Mouse (Mus musculus) intestine, embryonic 14.5 days (tissue): Measurements from ENCODE around the gene Grik1. TPM values are rescaled to one million over a fixed set of nuclear protein-coding genes. Genes with fewer than 3 reads are reported as not detected.

Experiments used
- ATAC-seq: fragments of 200-750 bp; cut with Nextera tagmentation; replicated peaks from 2 replicates; pipeline ENCODE4 v1.8.0; 2017; ENCODE audit warnings: low read depth, moderate number of reproducible peaks, moderate TSS enrichment, moderate library complexity; ENCODE audit not compliant: low FRiP score, low TSS enrichment
- DNase-seq: peaks from one replicate; pipeline ENCODE4 v3.0.0-alpha.2; 2018; ENCODE audit warnings: low spot score
- H3K27ac ChIP-seq: fragments of 300-500 bp; sonication (generic); 2 replicates; pipeline ENCODE4 v1.5.1; 2014; ENCODE audit warnings: low read depth, mild to moderate bottlenecking, control low read depth
- H3K27me3 ChIP-seq: fragments of 300-500 bp; sonication (generic); replicated peaks from 2 replicates; pipeline ENCODE4 v1.6.1; 2014; ENCODE audit warnings: low read length, control low read depth; ENCODE audit not compliant: control insufficient read depth, insufficient read depth
- H3K36me3 ChIP-seq: fragments of 300-500 bp; sonication (generic); 2 replicates; pipeline ENCODE4 v1.6.1; 2014; ENCODE audit warnings: low read length, control low read depth; ENCODE audit not compliant: control insufficient read depth, insufficient read depth
- H3K4me1 ChIP-seq: fragments of 300-500 bp; sonication (generic); replicated peaks from 2 replicates; pipeline ENCODE4 v1.6.1; 2014; ENCODE audit warnings: low read length, control low read depth, mixed read lengths; ENCODE audit not compliant: control insufficient read depth, insufficient read depth
- H3K4me2 ChIP-seq: fragments of 300-500 bp; sonication (generic); 2 replicates; pipeline ENCODE4 v1.6.1; 2014; ENCODE audit warnings: low read length
- H3K4me3 ChIP-seq: fragments of 300-500 bp; sonication (generic); 2 replicates; pipeline ENCODE4 v1.5.1; 2014; ENCODE audit warnings: low read depth, low read length, control low read depth, mixed read lengths
- H3K9ac ChIP-seq: fragments of 300-500 bp; sonication (generic); 2 replicates; pipeline ENCODE4 v1.6.1; 2014; ENCODE audit warnings: mild to moderate bottlenecking, low read length
- H3K9me3 ChIP-seq: fragments of 300-500 bp; sonication (generic); 2 replicates; pipeline ENCODE4 v1.6.1; 2016; ENCODE audit warnings: low read length, control low read depth; ENCODE audit not compliant: control insufficient read depth
- WGBS: fragments of 180-500 bp; shearing (Covaris S2); extraction: QIAGEN DNeasy Blood & Tissue Kit; methylation state at CpG from one replicate; pipeline ENCODE4 v1.1.7; 2014; 5-methylcytosine and 5-hydroxymethylcytosine counted together
- polyA plus RNA-seq: library from polyadenylated mRNA; unstranded; fragments of >200 nt; fragmentation: Nextera tagmentation; extraction: Ambion mirVana; gene quantifications from 2 replicates; pipeline ENCODE4 v1.2.1, GENCODE M21; 2014

Gene Grik1
- polyA plus RNA-seq, 1 experiment from 2014 or later: 1.3 TPM

GRCm38 (mm10) chr16:87944318-87944717 is 345.7 kb downstream of the Grik1 start:
- no peak overlapping the region for H3K4me3 ChIP-seq
- no peak for DNase-seq
- ATAC-seq: no peak
- WGBS: 83% methylated on average over 1 of the region's 1 CpGs
- no peaks in the 10 kb centered on the region for H3K9me3 ChIP-seq
- H3K4me2 ChIP-seq: no peak overlapping the region
- H3K9ac ChIP-seq: no peak overlapping the region
- H3K27me3 ChIP-seq: no peaks in the 10 kb centered on the region
- no peaks in the 10 kb centered on the region for H3K4me1 ChIP-seq
- H3K36me3 ChIP-seq: no peaks in the 10 kb centered on the region
- no peak overlapping the region for H3K27ac ChIP-seq

- H3K9ac ChIP-seq: no peak overlapping the region
- no peaks in the 10 kb centered on the region for H3K4me1 ChIP-seq
- H3K27me3 ChIP-seq: no peaks in the 10 kb centered on the region
- H3K36me3 ChIP-seq: no peaks in the 10 kb centered on the region
- H3K4me2 ChIP-seq: no peak overlapping the region
- no peak overlapping the region for H3K4me3 ChIP-seq
- DNase-seq (no peak), ATAC-seq (no peak)
- H3K9me3 ChIP-seq: no peaks in the 10 kb centered on the region
- H3K27ac ChIP-seq: no peak overlapping the region
- 86% methylated on average over 13 of the region's 13 CpGs for WGBS
These were observed 347.8 kb downstream of the Grik1 start for GRCm38 (mm10) chr16:87942103-87942865.

GRCm38 (mm10) chr16:87934685-87935084 is 355.4 kb downstream of the Grik1 start:
- H3K27me3 ChIP-seq: no peaks in the 10 kb centered on the region
- no peaks in the 10 kb centered on the region for H3K4me1 ChIP-seq
- H3K9ac ChIP-seq: no peak overlapping the region
- H3K4me2 ChIP-seq: no peak overlapping the region
- no peak for ATAC-seq
- no peak for DNase-seq
- H3K4me3 ChIP-seq: no peak overlapping the region
- 83% methylated on average over 1 of the region's 1 CpGs for WGBS
- H3K36me3 ChIP-seq: no peaks in the 10 kb centered on the region
- no peak overlapping the region for H3K27ac ChIP-seq
- H3K9me3 ChIP-seq: no peaks in the 10 kb centered on the region

GRCm38 (mm10) chr16:87931358-87931757 is 358.7 kb downstream of the Grik1 start:
- no peak for ATAC-seq
- Histone ChIP-seq H3K4me3 (no peak overlapping the region), H3K27me3 (no peaks in the 10 kb centered on the region), H3K9me3 (no peaks in the 10 kb centered on the region), H3K36me3 (no peaks in the 10 kb centered on the region), H3K9ac (no peak overlapping the region), H3K4me1 (no peaks in the 10 kb centered on the region), H3K4me2 (no peak overlapping the region), H3K27ac (no peak overlapping the region)
- 84% methylated on average over 2 of the region's 2 CpGs for whole genome bisulfite sequencing
- DNase-seq: no peak

GRCm38 (mm10) chr16:87930519-87930918 is 359.5 kb downstream of the Grik1 start:
- 86% methylated on average over 3 of the region's 3 CpGs for WGBS
- no peaks in the 10 kb centered on the region for H3K36me3 ChIP-seq
- H3K9ac ChIP-seq: no peak overlapping the region
- no peak for DNase-seq
- no peak for ATAC-seq
- no peaks in the 10 kb centered on the region for H3K27me3 ChIP-seq
- no peak overlapping the region for H3K4me2 ChIP-seq
- H3K4me3 ChIP-seq: no peak overlapping the region
- H3K4me1 ChIP-seq: no peaks in the 10 kb centered on the region
- H3K27ac ChIP-seq: no peak overlapping the region
- H3K9me3 ChIP-seq: no peaks in the 10 kb centered on the region

GRCm38 (mm10) chr16:87928671-87929070 is 361.4 kb downstream of the Grik1 start:
- Histone ChIP-seq H3K4me2 (no peak overlapping the region), H3K9me3 (no peaks in the 10 kb centered on the region), H3K36me3 (no peaks in the 10 kb centered on the region), H3K27ac (no peak overlapping the region), H3K4me1 (no peaks in the 10 kb centered on the region), H3K4me3 (no peak overlapping the region), H3K27me3 (no peaks in the 10 kb centered on the region), H3K9ac (no peak overlapping the region)
- WGBS: 56% methylated on average over 1 of the region's 1 CpGs
- no peak for DNase-seq
- ATAC-seq: no peak

- Histone ChIP-seq H3K4me3 (no peak overlapping the region), H3K36me3 (no peaks in the 10 kb centered on the region), H3K4me2 (no peak overlapping the region), H3K27ac (no peak overlapping the region), H3K9ac (no peak overlapping the region), H3K4me1 (peaks cover 15% of the 10 kb centered on the region; the same call in 1 of the 2 replicates), H3K9me3 (no peaks in the 10 kb centered on the region), H3K27me3 (no peaks in the 10 kb centered on the region)
- DNase-seq: no peak
- no peak for ATAC-seq
- 72% methylated on average over 4 of the region's 4 CpGs for WGBS
These were observed 372.2 kb downstream of the Grik1 start for GRCm38 (mm10) chr16:87917897-87918296.

GRCm38 (mm10) chr16:87917157-87917546 is 372.9 kb downstream of the Grik1 start:
- Histone ChIP-seq H3K4me3 (no peak overlapping the region), H3K36me3 (no peaks in the 10 kb centered on the region), H3K27ac (peak overlapping the region; percentile 29; the same call in 1 of the 2 replicates), H3K9ac (no peak overlapping the region), H3K4me1 (peaks cover 15% of the 10 kb centered on the region; the same call in 1 of the 2 replicates), H3K27me3 (no peaks in the 10 kb centered on the region), H3K4me2 (no peak overlapping the region), H3K9me3 (no peaks in the 10 kb centered on the region)
- 12% methylated on average over 1 of the region's 1 CpGs for WGBS
- DNase-seq (peak; percentile 53), ATAC-seq (peak; percentile 66; the same call in 1 of the 2 replicates)
